Mouse (Mus musculus) layer of hippocampus, adult 9-10 months (tissue): Measurements from ENCODE around the gene Vmn1r125.
"Not testable (repeated sequence)": the region's sequence is repeated elsewhere in the genome, so short reads cannot be mapped to it uniquely, and the experiment has no call there.

Source experiments
- DNase-seq: peaks from one replicate; pipeline ENCODE4 v3.0.0; 2022; ENCODE audit warnings: low spot score

The Vmn1r125 gene

DNA sequence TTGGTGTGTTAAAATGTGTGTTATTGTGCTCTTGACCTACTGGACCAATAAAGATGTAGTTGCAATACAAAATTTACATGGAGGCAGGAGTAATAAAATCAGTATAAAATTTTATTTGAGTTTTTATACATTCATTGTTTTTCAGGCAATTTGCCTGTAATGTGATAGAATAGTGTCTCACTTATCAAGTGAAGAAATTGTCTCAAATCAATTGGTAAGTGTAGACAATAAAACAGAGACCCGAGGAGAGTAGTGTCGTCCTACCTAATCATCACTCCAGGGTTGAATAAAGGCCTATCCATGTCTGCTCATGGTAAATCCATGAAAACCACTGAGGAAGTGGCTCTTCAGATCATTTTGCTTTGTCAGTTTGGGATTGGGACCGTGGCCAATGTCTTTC is at the start of gene Vmn1r125:
Gene Vmn1r125 (plus strand): TSS at position 301 of the 400 bp plus-strand sequence.
- not testable (repeated sequence) for DNase-seq

- DNase-seq = not testable (repeated sequence)
Measured at GRCm38 (mm10) chr7:21260517-21260916, 11.5 kb upstream of the Vmn1r125 start, which contains the start of gene Vmn1r124. Gene Vmn1r124, minus strand, starts transcription at chr7:21260617.

DNA sequence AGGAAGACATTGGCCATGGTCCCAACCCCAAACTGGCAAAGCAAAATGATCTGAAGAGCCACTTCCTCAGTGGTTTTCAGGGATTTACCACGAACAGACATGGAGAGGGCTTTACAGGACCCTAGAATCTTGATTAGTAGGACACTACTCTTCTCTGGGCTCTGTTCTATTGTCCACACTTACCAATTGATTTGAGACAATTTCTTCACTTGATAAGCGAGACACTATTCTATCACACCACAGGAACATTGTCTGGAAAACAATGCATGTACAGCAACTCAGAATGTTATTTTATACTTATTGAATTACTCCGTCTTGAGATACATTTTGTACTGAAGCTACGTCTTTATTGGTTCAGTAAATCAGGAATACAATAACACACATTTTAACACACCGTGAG is 29.4 kb downstream of the Vmn1r125 start, which contains the start of gene Vmn1r126:
Gene Vmn1r126 (minus strand): TSS at position 101 of the 400 bp plus-strand sequence.
- DNase-seq = not testable (repeated sequence)

DNA sequence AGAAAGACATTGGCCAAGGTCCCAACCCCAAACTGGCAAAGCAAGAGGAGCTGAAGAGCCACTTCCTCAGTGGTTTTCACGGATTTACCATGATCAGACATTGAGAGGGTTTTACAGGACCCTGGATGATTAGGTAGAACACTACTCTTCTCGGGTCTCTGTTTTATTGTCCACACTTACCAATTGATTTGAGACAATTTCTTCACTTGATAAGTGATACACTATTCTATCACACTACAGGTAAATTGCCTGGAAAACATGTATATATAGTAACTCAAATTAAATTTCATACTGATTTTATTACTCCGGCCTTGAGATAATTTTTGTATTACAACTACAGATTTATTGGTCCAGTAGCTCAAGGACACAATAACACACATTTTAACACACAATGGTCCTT is 47.8 kb downstream of the Vmn1r125 start, which contains the start of gene Vmn1r127:
Gene Vmn1r127 (minus strand): TSS at position 101 of the 400 bp plus-strand sequence.
- DNase-seq = not testable (repeated sequence)
